Mouse (Mus musculus): ENCODE results near the gene Usp36.
"Not testable (repeated sequence)": the region's sequence is repeated elsewhere in the genome, so short reads cannot be mapped to it uniquely, and the experiment has no call there.

The Usp36 gene

GRCm38 (mm10) chr11:118289999-118290889, at the start of gene Usp36:
Gene Usp36, minus strand, starts transcription at chr11:118290244.
- DNase-seq (ENCODE audit: low spot score): peak; percentile 99

GRCm38 (mm10) chr11:118337491-118338168, 47.6 kb upstream of the Usp36 start:
- no peak for DNase-seq (ENCODE audit: low spot score)

DNA sequence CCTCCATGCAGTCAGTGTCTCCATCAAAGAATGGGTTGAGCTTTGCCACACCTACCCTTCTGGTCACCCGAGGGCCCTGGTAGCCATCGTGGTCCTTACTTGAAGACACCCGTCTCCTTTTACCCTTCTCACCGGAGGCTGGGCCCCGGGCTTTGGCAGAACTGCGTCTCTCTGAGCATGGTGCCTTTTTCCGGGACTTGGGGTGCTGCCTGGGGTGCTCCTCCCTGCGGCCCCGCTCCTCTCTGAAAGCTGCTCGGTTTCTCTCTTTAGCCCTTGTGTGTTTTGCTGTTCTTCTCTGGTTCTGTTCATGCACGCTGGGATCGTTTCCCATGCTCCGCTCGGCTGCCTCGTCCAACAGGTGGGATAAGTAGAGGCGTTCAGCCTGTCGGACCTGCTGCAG, 43.4 kb upstream of the Usp36 start:
- DNase-seq (ENCODE audit: low spot score): no peak

DNA sequence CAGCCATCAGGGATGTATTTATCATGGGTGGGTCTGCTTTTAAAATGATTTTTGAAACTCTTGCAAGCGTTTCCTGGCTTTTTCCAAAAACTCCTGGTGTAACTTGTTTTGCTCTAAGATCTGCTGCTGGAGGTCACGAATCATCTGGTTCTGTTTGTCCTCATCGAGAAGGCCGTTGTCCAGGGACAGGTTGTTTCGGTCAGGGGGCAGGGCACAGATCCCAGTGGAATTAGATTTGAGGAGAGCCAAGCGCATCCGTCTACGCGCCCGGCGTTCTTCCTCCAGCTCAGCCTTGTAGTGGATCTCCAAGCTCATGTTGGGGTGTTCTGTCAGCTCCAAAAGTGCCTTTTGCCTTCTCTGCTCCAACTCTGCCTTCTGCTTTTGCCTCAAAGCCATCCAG, 42.3 kb upstream of the Usp36 start:
- no peak for DNase-seq (ENCODE audit: low spot score)

GRCm38 (mm10) chr11:118330777-118331176, 40.7 kb upstream of the Usp36 start:
- DNase-seq (ENCODE audit: low spot score): no peak

- DNase-seq (ENCODE audit: low spot score): no peak
These were observed 40.3 kb upstream of the Usp36 start for GRCm38 (mm10) chr11:118330361-118330760.

DNA sequence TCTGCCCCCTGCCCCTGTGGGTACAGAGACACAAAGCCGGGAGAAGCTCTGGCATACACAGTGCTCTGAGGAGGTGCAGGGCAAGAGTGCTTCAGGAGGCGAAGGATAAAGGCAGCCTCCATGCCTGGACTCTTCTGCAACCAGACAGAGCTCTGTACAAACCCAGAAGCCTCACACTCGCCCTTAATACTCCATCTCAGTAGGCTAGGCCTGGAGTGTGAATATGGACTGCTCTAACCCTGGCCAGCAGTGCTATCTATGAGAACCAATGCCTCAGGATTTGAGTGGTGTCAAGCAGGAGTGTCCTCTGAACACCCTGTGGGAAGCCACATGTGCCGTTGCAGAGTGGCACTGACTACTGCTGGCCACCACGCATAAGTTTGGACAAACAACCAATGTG, 38.9 kb upstream of the Usp36 start:
- no peak for DNase-seq (ENCODE audit: low spot score)

- no peak for DNase-seq (ENCODE audit: low spot score)
These were observed 38.5 kb upstream of the Usp36 start for GRCm38 (mm10) chr11:118328511-118328910.

DNA sequence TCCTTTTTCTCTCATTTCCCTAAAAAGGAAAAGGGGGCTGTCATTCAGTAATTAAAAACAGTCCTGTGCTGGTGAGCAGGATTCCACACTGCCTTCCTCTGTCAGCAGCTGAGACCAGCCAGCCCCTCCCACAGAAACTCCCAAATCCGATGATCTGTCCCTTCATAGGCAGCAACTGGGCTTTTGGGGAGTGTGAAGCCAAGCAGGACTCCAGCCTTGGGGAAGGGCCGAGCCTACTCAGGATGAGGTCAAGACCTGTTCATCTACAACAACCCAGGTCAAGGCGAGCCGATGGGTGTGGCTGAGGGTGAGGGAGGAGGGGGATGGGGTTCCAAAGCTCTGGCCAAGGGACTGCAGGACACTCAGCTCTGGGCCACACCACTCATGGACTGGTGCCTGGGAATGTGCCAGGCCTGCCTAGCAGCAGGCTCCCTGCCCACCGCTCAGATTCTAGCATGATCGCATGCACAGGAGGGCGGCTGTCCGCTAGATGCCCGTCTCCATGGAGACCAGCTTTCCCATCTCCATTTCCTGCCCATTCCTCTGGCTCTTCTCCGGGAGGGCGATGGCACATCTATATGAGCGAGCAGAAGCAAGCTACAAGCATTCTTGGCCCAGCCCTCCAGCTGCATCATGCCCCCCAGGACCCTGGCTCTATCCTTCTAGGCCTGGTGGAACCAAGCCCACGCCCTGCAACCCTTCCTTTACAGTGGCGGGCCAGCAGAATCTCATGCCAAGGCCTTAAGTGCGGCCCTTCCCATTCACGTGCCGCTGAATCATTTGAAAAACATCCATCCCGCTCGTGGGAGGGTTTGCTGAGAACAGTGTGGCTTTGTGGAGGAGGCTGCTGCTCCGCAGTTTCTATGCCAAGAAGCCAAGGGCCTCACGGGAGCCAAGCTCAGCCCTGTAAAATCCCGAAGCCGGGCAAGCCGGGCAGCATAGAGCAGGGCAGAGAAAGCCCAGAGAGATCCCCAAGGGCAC, 37.2 kb upstream of the Usp36 start:
- peak; percentile 49 for DNase-seq (ENCODE audit: low spot score)

GRCm38 (mm10) chr11:118326491-118326890, 36.4 kb upstream of the Usp36 start:
- no peak for DNase-seq (ENCODE audit: low spot score)

- DNase-seq (ENCODE audit: low spot score): no peak
These were observed 34.5 kb upstream of the Usp36 start for GRCm38 (mm10) chr11:118324541-118324940.

DNA sequence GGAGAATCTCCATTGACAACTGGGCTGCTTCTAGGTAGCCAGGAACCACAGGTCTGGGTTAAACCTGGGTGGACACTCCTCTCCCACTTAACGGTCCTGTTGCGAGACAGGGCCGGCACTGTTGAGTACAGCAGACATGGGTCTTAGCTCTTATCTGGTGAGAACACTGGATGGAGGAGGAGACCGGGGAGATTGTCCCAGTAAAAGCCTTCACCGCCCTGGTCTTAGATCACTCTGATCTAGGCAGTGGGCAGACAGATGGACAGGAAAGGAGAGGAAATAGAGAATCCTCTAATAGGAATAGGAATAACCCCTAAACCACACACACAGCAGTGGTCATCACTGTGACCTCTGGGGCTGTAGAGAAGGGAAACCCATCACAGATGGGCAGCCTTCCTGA, 33.9 kb upstream of the Usp36 start:
- DNase-seq (ENCODE audit: low spot score): no peak

GRCm38 (mm10) chr11:118322647-118323046, 32.6 kb upstream of the Usp36 start:
- no peak for DNase-seq (ENCODE audit: low spot score)

- DNase-seq (ENCODE audit: low spot score): no peak
These were observed 31.9 kb upstream of the Usp36 start for GRCm38 (mm10) chr11:118321971-118322370.

GRCm38 (mm10) chr11:118321500-118321899, 31.5 kb upstream of the Usp36 start:
- no peak for DNase-seq (ENCODE audit: low spot score)

DNA sequence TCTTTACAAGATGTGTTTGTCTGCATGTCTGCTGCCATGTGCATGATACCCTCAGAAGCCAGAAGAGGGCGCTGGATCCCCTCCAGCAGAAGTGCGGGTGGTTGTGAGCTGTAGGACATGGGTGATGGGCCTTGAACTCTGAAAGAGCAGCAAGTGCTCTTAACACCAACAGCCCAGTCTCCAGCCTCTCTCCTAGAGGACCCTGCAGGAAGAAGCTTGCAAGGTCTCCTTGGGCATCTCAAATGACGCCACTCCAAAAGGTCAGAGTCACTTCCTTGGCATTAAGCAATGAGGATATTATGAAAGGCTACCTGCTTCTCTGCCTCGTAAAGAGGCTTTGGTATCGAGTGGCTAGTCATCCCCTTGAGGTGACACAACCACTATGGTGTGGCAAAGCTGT, 28.6 kb upstream of the Usp36 start:
- no peak for DNase-seq (ENCODE audit: low spot score)

DNA sequence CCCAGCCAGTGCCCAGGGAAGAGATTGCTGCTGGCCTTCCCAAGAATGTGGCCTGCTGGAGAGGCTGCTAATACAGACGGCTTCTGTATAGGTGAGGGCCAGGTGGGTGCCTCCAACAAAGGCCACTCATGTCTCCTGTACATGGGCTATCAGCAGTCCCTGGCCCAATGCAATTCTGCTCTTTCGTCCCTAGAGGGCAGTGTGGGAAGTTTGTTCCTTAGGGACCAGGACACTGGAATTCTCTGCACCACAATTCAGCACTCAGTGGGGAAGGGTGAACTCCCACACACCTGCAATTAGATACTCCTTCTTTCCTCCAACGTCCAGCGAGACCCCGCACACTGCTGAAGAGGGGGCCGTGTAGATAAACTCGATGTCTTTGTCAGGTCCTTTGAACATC, 27.1 kb upstream of the Usp36 start:
- DNase-seq (ENCODE audit: low spot score): peak; percentile 40

- DNase-seq (ENCODE audit: low spot score): no peak
These were observed 26.3 kb upstream of the Usp36 start for GRCm38 (mm10) chr11:118316231-118316806.

DNA sequence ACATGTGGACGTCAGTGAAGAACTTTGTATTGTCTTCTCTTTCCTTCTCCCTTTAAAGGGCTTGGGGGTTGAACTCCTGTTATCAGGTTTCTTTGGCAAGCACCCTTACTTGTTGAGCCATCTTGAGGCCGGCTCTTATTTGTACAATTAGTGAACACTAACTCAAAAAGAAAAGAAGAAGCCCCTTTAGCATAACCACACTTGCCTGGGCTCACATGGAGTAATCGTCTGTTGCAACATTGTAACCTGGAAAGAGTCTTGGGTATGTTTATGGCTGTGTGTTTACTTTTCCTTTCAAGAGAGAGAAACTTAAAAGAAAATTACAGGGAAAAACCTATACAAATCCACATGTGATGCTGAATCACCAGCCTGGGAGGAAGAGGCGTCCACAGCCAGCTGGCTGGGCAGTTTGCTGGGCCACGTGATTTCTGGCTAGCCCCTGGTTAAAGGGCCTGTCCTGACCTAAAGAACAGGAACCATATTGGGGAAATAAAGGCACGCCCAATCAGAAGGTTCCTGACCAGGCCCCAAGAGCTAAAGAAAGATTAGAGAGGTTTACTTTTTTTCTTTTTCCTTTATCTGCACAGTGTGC, 22.2 kb upstream of the Usp36 start:
- DNase-seq (ENCODE audit: low spot score): no peak

GRCm38 (mm10) chr11:118307962-118308361, 17.9 kb upstream of the Usp36 start:
- not testable (repeated sequence) for DNase-seq (ENCODE audit: low spot score)

- not testable (repeated sequence) for DNase-seq (ENCODE audit: low spot score)
These were observed 13.9 kb upstream of the Usp36 start for GRCm38 (mm10) chr11:118303959-118304358.
